Mouse (Mus musculus) thymus, adult 2 months (tissue): ENCODE measurements around the gene Zfp689.
"Not testable (repeated sequence)": the region's sequence is repeated elsewhere in the genome, so short reads cannot be mapped to it uniquely, and the experiment has no call there.

Source experiments
- CTCF ChIP-seq: fragments of 200-500 bp; IDR thresholded peaks from 2 replicates; pipeline ENCODE4 v1.5.1; 2012; ENCODE audit warnings: mild to moderate bottlenecking, control low read depth, low read length, moderate library complexity, borderline replicate concordance; ENCODE audit not compliant: control insufficient read depth, poor library complexity, insufficient read depth; ENCODE audit errors: extremely low read depth
- POLR2A ChIP-seq: fragments of 200-500 bp; IDR thresholded peaks from 2 replicates; pipeline ENCODE4 v1.6.1; 2012; ENCODE audit warnings: mild to moderate bottlenecking, low read length, control low read depth, moderate library complexity; ENCODE audit not compliant: control insufficient read depth, poor library complexity, insufficient read depth; ENCODE audit errors: extremely low read depth

DNA sequence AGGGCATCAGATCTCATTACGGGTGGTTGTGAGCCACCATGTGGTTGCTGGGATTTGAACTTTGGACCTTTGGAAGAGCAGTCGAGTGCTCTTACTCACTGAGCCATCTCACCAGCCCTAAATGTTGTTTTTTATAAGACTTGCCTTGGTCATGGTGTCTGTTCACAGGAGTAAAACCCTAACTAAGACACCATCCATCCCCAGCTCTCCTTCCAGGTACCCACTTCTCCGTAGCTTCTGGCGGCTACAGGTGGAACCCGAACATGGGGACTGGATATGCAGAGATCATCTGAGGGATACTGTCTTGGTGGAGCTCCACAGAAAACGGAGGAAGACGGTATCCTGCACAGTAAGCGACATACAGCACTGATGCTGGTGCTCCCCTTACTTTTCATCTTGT, 10.4 kb upstream of the Zfp689 start, which contains the start of gene Prr14:
- TF ChIP-seq CTCF, POLR2A: not testable (repeated sequence)
